Mouse (Mus musculus) c-Kit-positive CD71-positive TER-119-negative erythroid progenitor cells, embryonic 14.5 days (primary cell): ENCODE measurements at regions not wholly inside any gene's neighbourhood (a gene's known extent, or its start where the extent isn't known, plus 50 kb on each side); places are given as distances from the start of the nearest gene placed in this dataset.

Experiments
- DNase-seq: peaks from one replicate; pipeline ENCODE4 v3.0.0-alpha.2; 2013; ENCODE audit warnings: low read depth

- DNase-seq: no peak
Measured at GRCm38 (mm10) chrX:99548284-99549019, 77.4 kb upstream of the Pja1 start.

- DNase-seq: no peak
Measured at GRCm38 (mm10) chrX:99544410-99544809, 73.3 kb upstream of the Pja1 start.

- no peak for DNase-seq
Measured at GRCm38 (mm10) chrX:99541916-99542315, 70.8 kb upstream of the Pja1 start.

GRCm38 (mm10) chrX:99540087-99540576 is 69.1 kb upstream of the Pja1 start:
- no peak for DNase-seq

GRCm38 (mm10) chrX:99539684-99540083 is 68.6 kb upstream of the Pja1 start:
- no peak for DNase-seq

DNA sequence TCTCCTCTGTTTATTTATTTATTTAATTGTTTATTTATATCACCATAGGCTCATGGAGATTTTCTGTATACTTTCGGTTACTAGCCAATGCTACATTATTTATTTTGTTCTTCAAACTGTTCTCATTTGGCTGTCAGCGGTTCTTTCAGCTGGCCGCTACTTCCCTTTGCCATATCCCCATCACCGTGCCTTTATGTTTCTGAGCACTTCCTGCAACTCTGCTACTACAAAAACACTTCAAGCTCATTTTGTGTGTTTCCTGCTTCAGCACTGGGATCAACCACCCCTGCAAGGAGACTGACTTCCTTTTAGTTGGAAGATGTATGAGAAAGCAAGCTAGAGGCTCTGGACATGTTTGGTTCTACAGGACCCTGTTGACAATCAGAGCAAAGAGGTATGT is 66.7 kb upstream of the Pja1 start:
- DNase-seq: no peak

GRCm38 (mm10) chrX:99534922-99535321 is 63.8 kb upstream of the Pja1 start:
- DNase-seq: no peak

DNA sequence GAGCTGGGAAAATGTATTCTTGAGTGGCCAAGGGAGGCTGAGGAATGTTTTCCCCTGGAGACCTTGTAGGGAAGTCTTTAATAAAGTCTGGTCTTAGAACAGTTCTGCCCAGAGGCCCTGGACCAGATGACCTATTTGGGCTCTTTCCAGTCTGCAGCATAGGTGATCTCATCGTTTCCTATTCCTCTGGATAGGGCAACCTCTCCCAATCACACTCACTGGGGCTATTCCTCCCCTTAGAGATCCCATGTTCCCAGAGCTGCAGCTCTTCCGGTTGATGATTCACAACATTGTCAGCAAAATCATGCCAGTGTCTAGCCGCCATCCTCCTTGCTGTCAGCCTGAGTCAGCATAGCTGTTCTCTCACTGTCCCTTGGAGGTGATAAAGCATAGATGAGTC is 60.1 kb upstream of the Pja1 start:
- DNase-seq: no peak

GRCm38 (mm10) chrX:99530511-99530910 is 59.4 kb upstream of the Pja1 start:
- DNase-seq: no peak

DNA sequence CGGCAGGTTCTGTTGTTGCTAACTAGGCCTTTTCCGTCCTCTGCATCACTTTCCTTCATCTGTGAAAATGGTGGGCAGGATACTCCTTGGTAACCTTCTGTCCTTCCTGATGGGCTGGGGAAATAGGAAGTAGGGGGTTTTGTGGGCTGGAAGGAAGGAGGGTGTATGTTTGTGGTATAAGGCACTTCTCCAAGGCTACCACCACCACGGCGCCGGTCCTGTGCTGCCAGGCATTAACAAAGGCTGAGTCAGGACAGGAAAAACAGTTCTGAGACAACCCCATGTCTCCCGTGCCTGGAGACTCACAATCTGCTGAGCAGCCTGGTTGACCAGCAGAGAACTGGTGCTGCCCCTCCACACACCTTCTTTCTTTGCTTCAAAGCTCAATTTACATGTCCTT is 52.2 kb upstream of the Pja1 start:
- no peak for DNase-seq

DNA sequence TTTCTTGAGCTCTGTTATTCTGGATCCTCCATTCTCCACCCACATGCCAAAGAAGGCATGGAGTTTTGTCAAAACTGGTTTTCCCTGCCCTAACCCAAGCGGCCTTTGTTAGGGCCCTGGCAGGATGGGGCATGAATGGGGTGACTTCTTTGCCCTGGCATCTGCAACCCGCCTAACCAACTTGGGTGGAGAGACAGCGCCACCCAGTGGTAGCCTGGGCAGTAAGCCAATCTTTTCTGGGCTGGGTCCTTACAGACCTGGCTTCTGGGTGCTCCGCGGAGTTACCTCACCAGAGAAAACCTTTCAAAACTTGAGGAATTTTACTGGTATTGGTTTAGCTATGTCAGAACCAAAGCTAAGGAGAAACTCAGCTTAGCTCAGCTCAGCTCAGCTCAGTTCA is 51.8 kb upstream of the Pja1 start:
- DNase-seq: peak; percentile 10

- no peak for DNase-seq
Measured at GRCm38 (mm10) chrX:99522289-99522688, 51.2 kb upstream of the Pja1 start.

DNA sequence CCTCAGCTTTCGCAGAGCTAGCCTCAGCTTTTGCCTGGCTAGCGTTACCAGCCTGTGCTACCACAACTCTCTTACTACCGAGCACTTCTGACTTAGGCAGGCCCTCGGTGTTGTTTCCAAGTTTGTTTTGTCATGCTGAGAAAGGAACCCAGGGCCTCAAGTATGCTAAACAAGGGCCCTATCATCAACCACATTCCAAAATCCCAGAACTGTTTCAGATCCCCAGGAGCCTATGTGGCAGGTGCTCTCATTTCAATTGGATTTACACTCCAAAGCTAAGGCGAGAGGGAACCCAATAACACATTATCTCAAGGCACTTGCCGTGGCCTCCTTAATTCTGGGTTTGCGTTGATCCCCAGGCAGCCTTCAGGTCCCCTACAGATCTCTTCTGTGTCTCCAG is 50.8 kb upstream of the Pja1 start:
- DNase-seq: no peak
